Mouse (Mus musculus) thymus, adult 2 months (tissue): ENCODE results near the gene Hyal3.

Experiments used
- CTCF ChIP-seq: fragments of 200-500 bp; IDR thresholded peaks from 2 replicates; pipeline ENCODE4 v1.5.1; 2012; ENCODE audit warnings: mild to moderate bottlenecking, control low read depth, low read length, moderate library complexity, borderline replicate concordance; ENCODE audit not compliant: control insufficient read depth, poor library complexity, insufficient read depth; ENCODE audit errors: extremely low read depth
- POLR2A ChIP-seq: fragments of 200-500 bp; IDR thresholded peaks from 2 replicates; pipeline ENCODE4 v1.6.1; 2012; ENCODE audit warnings: mild to moderate bottlenecking, low read length, control low read depth, moderate library complexity; ENCODE audit not compliant: control insufficient read depth, poor library complexity, insufficient read depth; ENCODE audit errors: extremely low read depth

DNA sequence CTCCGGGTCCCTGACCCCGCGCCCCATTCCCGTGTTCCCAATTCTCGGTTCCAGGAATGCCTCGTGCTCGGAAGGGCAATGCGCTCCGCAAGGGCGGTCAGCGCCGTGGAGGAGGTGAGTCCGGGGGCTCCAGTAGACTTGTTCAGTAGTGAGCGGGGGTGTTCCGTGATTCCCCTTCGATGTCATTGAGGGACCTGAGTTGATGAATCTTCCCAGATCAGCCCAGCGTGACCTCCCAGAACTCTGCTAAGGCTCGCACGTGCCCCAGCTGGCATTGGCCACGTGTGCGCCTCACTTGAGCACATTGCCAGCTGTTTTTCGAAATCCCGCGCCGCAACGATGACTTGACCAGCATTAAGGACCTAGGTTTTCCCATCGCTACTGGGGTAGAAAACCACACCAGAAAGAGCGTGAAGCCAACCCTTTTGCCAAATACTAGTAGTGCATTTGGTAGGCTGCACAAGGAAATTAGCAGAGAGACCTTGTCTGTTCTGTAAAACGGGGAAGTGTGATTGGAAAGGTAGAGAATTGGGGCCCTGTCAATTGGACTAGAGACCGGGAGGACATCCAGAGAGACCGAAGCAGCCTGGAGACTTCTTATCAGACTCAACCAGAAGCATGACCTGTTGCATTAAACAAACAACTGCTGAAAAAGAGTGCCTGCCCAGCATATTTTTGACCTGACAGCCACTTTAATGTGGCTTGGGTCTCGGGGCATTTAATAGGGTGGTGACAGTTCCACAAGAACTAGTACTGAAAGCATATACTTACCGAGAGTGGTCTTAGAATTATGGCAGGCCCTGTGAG lies 7.4 kb downstream of the Hyal3 start:
- TF ChIP-seq POLR2A (no peak), CTCF (no peak)
